Mouse (Mus musculus) macrophage (primary cell): ENCODE measurements around the gene Surf4. TPM values are rescaled to one million over a fixed set of nuclear protein-coding genes. Genes with fewer than 3 reads are reported as not detected.

Experiments used
- H3K27ac ChIP-seq: fragments of 350-480 bp; formaldehyde crosslinking; 2 replicates; pipeline ENCODE4 v1.9.0; 2021
- H3K36me3 ChIP-seq: fragments of 350-480 bp; formaldehyde crosslinking; 2 replicates; pipeline ENCODE4 v1.9.0; 2021; ENCODE audit errors: inconsistent target
- H3K4me3 ChIP-seq: fragments of 350-480 bp; formaldehyde crosslinking; 2 replicates; pipeline ENCODE4 v1.9.0; 2021; ENCODE audit errors: inconsistent target
- H3K79me2 ChIP-seq: fragments of 350-480 bp; formaldehyde crosslinking; 2 replicates; pipeline ENCODE4 v1.9.0; 2021; ENCODE audit errors: inconsistent target
- WGBS: methylation state at CpG from one replicate; pipeline ENCODE4 v1.1.7; 2026; ENCODE audit warnings: inconsistent platforms; ENCODE audit not compliant: missing documents; 5-methylcytosine and 5-hydroxymethylcytosine counted together
- polyA plus RNA-seq: library from polyadenylated mRNA; stranded (reverse); fragments of 250-400 nt; gene quantifications from 3 replicates; pipeline ENCODE4 v1.2.4, GENCODE M21; 2018; ENCODE audit warnings: inconsistent platforms

Surf4 gene
- polyA plus RNA-seq, 1 experiment from 2014 or later, result 126 TPM

GRCm38 (mm10) chr2:26915927-26916728 is 17.6 kb downstream of the Surf4 start, which contains the start of the genes Surf2 and Surf1:
Gene Surf2 (plus strand): TSS chr2:26916367.
Gene Surf1 (minus strand): TSS chr2:26916530.
- WGBS, result 2% methylated on average over 47 of the region's 47 CpGs
- Histone ChIP-seq H3K79me2 (peaks cover 94% of the 10 kb centered on the region), H3K4me3 (peak within 1 kb of the TSS; percentile 99), H3K36me3 (peaks cover 46% of the 10 kb centered on the region), H3K27ac (peak within 1 kb of the TSS; percentile 85)

GRCm38 (mm10) chr2:26914148-26914941 is 19.4 kb downstream of the Surf4 start:
- Histone ChIP-seq H3K4me3 (no peak overlapping the region), H3K79me2 (peaks cover 89% of the 10 kb centered on the region), H3K36me3 (peaks cover 29% of the 10 kb centered on the region), H3K27ac (no peak overlapping the region)
- 94% methylated on average over 8 of the region's 8 CpGs for WGBS

- peaks cover 21% of the 10 kb centered on the region; the same call in 1 of the 2 replicates for H3K36me3 ChIP-seq
- no peak overlapping the region for H3K4me3 ChIP-seq
- H3K27ac ChIP-seq, result no peak overlapping the region
- 85% methylated on average over 15 of the region's 17 CpGs for WGBS
- peaks cover 89% of the 10 kb centered on the region for H3K79me2 ChIP-seq
Observed at GRCm38 (mm10) chr2:26913416-26914147, 20.1 kb downstream of the Surf4 start.

GRCm38 (mm10) chr2:26912253-26912770 is 21.4 kb downstream of the Surf4 start:
- H3K4me3 ChIP-seq, result peak overlapping the region; percentile 90; the same call in 1 of the 2 replicates
- 84% methylated on average over 4 of the region's 5 CpGs for WGBS
- peaks cover 25% of the 10 kb centered on the region; the same call in 1 of the 2 replicates for H3K36me3 ChIP-seq
- no peak overlapping the region for H3K27ac ChIP-seq
- peaks cover 89% of the 10 kb centered on the region for H3K79me2 ChIP-seq

- H3K4me3 ChIP-seq, result peak overlapping the region; percentile 90
- H3K27ac ChIP-seq, result peak overlapping the region; percentile 60
- peaks cover 94% of the 10 kb centered on the region for H3K79me2 ChIP-seq
- WGBS, result under 1% methylated on average over 30 of the region's 37 CpGs
- peaks cover 25% of the 10 kb centered on the region; the same call in 1 of the 2 replicates for H3K36me3 ChIP-seq
Observed at GRCm38 (mm10) chr2:26910994-26911765, 22.5 kb downstream of the Surf4 start.

- Histone ChIP-seq H3K27ac (peak within 1 kb of the TSS; percentile 60), H3K4me3 (peak within 1 kb of the TSS; percentile 90), H3K79me2 (peaks cover 95% of the 10 kb centered on the region), H3K36me3 (peaks cover 31% of the 10 kb centered on the region; the same call in 1 of the 2 replicates)
- 2% methylated on average over 66 of the region's 74 CpGs for WGBS
Observed at GRCm38 (mm10) chr2:26910124-26910993, 23.4 kb downstream of the Surf4 start, which contains the start of the genes Med22 and Rpl7a. Gene Med22 (minus strand): TSS chr2:26910677. Gene Rpl7a (plus strand): TSS chr2:26910764.

- Histone ChIP-seq H3K4me3 (peak overlapping the region; percentile 84), H3K36me3 (peaks cover 36% of the 10 kb centered on the region; the same call in 1 of the 2 replicates), H3K79me2 (peaks cover 95% of the 10 kb centered on the region), H3K27ac (peak overlapping the region; percentile 60)
Observed at GRCm38 (mm10) chr2:26909387-26909784, 24.3 kb downstream of the Surf4 start.

GRCm38 (mm10) chr2:26908710-26909386 is 24.9 kb downstream of the Surf4 start:
- peaks cover 95% of the 10 kb centered on the region for H3K79me2 ChIP-seq
- peaks cover 34% of the 10 kb centered on the region; the same call in 1 of the 2 replicates for H3K36me3 ChIP-seq
- H3K4me3 ChIP-seq, result peak overlapping the region; percentile 84
- no peak overlapping the region for H3K27ac ChIP-seq
- 83% methylated on average over 17 of the region's 18 CpGs for WGBS

- Histone ChIP-seq H3K79me2 (peaks cover 93% of the 10 kb centered on the region), H3K36me3 (peaks cover 19% of the 10 kb centered on the region; the same call in 1 of the 2 replicates)
- 32% methylated on average over 4 of the region's 4 CpGs for WGBS
Observed at GRCm38 (mm10) chr2:26907109-26907508, 26.6 kb downstream of the Surf4 start.

GRCm38 (mm10) chr2:26906431-26906830 is 27.3 kb downstream of the Surf4 start:
- WGBS, result 98% methylated on average over 3 of the region's 3 CpGs
- Histone ChIP-seq H3K27ac (no peak overlapping the region), H3K36me3 (peaks cover 19% of the 10 kb centered on the region; the same call in 1 of the 2 replicates), H3K79me2 (peaks cover 93% of the 10 kb centered on the region), H3K4me3 (no peak overlapping the region)

More at GRCm38 (mm10) chr2:26907109-26907508, 26.6 kb downstream of the Surf4 start:
- H3K27ac ChIP-seq, result no peak overlapping the region
- H3K4me3 ChIP-seq, result no peak overlapping the region

GRCm38 (mm10) chr2:26905936-26906335 is 27.8 kb downstream of the Surf4 start:
- peaks cover 19% of the 10 kb centered on the region; the same call in 1 of the 2 replicates for H3K36me3 ChIP-seq
- H3K27ac ChIP-seq, result no peak overlapping the region
- H3K79me2 ChIP-seq, result peaks cover 93% of the 10 kb centered on the region
- no peak overlapping the region for H3K4me3 ChIP-seq
- 89% methylated on average over 2 of the region's 2 CpGs for WGBS

- 5% methylated on average over 7 of the region's 7 CpGs for WGBS
- peak overlapping the region; percentile 91 for H3K4me3 ChIP-seq
- peak overlapping the region; percentile 71 for H3K27ac ChIP-seq
- peaks cover 39% of the 10 kb centered on the region for H3K36me3 ChIP-seq
- H3K79me2 ChIP-seq, result peaks cover 85% of the 10 kb centered on the region
Observed at GRCm38 (mm10) chr2:26903311-26903710, 30.4 kb downstream of the Surf4 start.
